Mouse (Mus musculus) liver, adult 2 months (tissue): ENCODE measurements at regions not wholly inside any gene's neighbourhood (a gene's known extent, or its start where the extent isn't known, plus 50 kb on each side); places are given as distances from the start of the nearest gene placed in this dataset.

Experiments used
- CTCF ChIP-seq: fragments of 200-500 bp; IDR thresholded peaks from 2 replicates; pipeline ENCODE4 v1.5.1; 2011; ENCODE audit warnings: low read depth, low read length, control low read depth
- POLR2A ChIP-seq: fragments of 200-500 bp; IDR thresholded peaks from 2 replicates; pipeline ENCODE4 v1.6.1; 2011; ENCODE audit warnings: low read length, control low read depth; ENCODE audit not compliant: insufficient read depth; ENCODE audit errors: extremely low read depth

DNA sequence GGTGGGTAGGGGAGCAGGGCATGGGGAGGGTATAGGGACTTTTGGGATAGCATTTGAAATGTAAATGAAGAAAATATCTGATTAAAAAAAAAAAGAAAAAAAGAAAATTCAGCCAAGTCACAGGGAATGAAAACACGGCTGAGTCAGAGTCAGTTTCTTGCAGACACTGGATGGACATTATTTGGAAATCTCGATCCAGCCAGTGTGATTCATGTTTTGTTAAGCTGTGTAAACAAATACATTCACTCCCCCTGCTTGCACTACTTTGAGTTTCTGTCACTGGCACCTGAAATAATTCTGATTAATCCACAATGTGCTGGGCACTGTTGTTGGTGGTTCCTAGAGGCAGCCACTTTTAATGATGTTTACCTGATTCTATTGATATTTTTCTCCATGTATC lies 68.6 kb upstream of the Mtpn start:
- TF ChIP-seq CTCF = no peak
- no peak for TF ChIP-seq POLR2A
